Mouse (Mus musculus) kidney, adult 18-20 months (tissue): Measurements from ENCODE around the gene Plch2.

Experiments used
- DNase-seq: peaks from one replicate; pipeline ENCODE4 v3.0.0; 2021

Plch2 gene

GRCm38 (mm10) chr4:154952461-154953241 lies 103.9 kb downstream of the Plch2 start:
- no peak for DNase-seq

- no peak for DNase-seq
Observed at GRCm38 (mm10) chr4:154949589-154949982, 107.0 kb downstream of the Plch2 start.

GRCm38 (mm10) chr4:154948940-154949588 lies 107.5 kb downstream of the Plch2 start:
- DNase-seq, result no peak

GRCm38 (mm10) chr4:154948066-154948939 lies 108.3 kb downstream of the Plch2 start:
- DNase-seq, result no peak

GRCm38 (mm10) chr4:154946319-154946718 lies 110.3 kb downstream of the Plch2 start:
- DNase-seq, result peak; percentile 81

GRCm38 (mm10) chr4:154944121-154944590 lies 112.4 kb downstream of the Plch2 start:
- DNase-seq, result peak; percentile 75

- DNase-seq, result no peak
Observed at GRCm38 (mm10) chr4:154943323-154944039, 113.1 kb downstream of the Plch2 start.

GRCm38 (mm10) chr4:154942632-154943322 lies 113.8 kb downstream of the Plch2 start:
- DNase-seq, result no peak

- DNase-seq, result no peak
Observed at GRCm38 (mm10) chr4:154941831-154942230, 114.8 kb downstream of the Plch2 start.

- DNase-seq, result no peak
Observed at GRCm38 (mm10) chr4:154940156-154940555, 116.4 kb downstream of the Plch2 start.

- DNase-seq, result no peak
Observed at GRCm38 (mm10) chr4:154937746-154938145, 118.8 kb downstream of the Plch2 start.

- no peak for DNase-seq
Observed at GRCm38 (mm10) chr4:154936542-154937255, 119.9 kb downstream of the Plch2 start.

GRCm38 (mm10) chr4:154935788-154936187 lies 120.8 kb downstream of the Plch2 start:
- DNase-seq, result no peak

GRCm38 (mm10) chr4:154934800-154935199 lies 121.8 kb downstream of the Plch2 start:
- no peak for DNase-seq

- no peak for DNase-seq
Observed at GRCm38 (mm10) chr4:154933306-154933907, 123.2 kb downstream of the Plch2 start.
